Mouse (Mus musculus) hindbrain, embryonic 16.5 days (tissue): ENCODE measurements at regions not wholly inside any gene's neighbourhood (a gene's known extent, or its start where the extent isn't known, plus 50 kb on each side); places are given as distances from the start of the nearest gene placed in this dataset.

Experiments
- ATAC-seq: fragments of 200-750 bp; cut with Nextera tagmentation; 2 replicates; pipeline ENCODE4 v1.8.0; 2017; ENCODE audit warnings: moderate TSS enrichment, moderate library complexity
- H3K27ac ChIP-seq: fragments of 300-500 bp; sonication (generic); 2 replicates; pipeline ENCODE4 v1.5.1; 2014; ENCODE audit warnings: low read depth, mild to moderate bottlenecking, control low read depth, low read length, moderate library complexity
- H3K27me3 ChIP-seq: fragments of 300-500 bp; sonication (generic); replicated peaks from 2 replicates; pipeline ENCODE4 v1.6.1; 2014; ENCODE audit warnings: low read length; ENCODE audit not compliant: control insufficient read depth, insufficient read depth
- H3K36me3 ChIP-seq: fragments of 300-500 bp; sonication (generic); 2 replicates; pipeline ENCODE4 v1.6.1; 2014; ENCODE audit warnings: mild to moderate bottlenecking, low read length, moderate library complexity, mixed read lengths; ENCODE audit not compliant: control insufficient read depth, insufficient read depth
- H3K4me1 ChIP-seq: fragments of 300-500 bp; sonication (generic); 2 replicates; pipeline ENCODE4 v1.6.1; 2014; ENCODE audit warnings: low read depth, low read length; ENCODE audit not compliant: control insufficient read depth, insufficient read depth
- H3K4me2 ChIP-seq: fragments of 300-500 bp; sonication (generic); 2 replicates; pipeline ENCODE4 v1.6.1; 2014; ENCODE audit warnings: mild to moderate bottlenecking, low read length, control low read depth, moderate library complexity
- H3K4me3 ChIP-seq: fragments of 300-500 bp; sonication (generic); 2 replicates; pipeline ENCODE4 v1.5.1; 2014; ENCODE audit warnings: mild to moderate bottlenecking, low read length, control low read depth, moderate library complexity
- H3K9ac ChIP-seq: fragments of 300-500 bp; sonication (generic); 2 replicates; pipeline ENCODE4 v1.6.1; 2014; ENCODE audit warnings: low read depth, mild to moderate bottlenecking, control low read depth, low read length, moderate library complexity
- H3K9me3 ChIP-seq: fragments of 300-500 bp; sonication (generic); 2 replicates; pipeline ENCODE4 v1.6.1; 2014; ENCODE audit warnings: mild to moderate bottlenecking, low read length, moderate library complexity; ENCODE audit not compliant: control insufficient read depth
- WGBS: fragments of 180-500 bp; shearing (Covaris S2); extraction: QIAGEN DNeasy Blood & Tissue Kit; methylation state at CpG from one replicate; pipeline ENCODE4 v1.1.7; 2014; 5-methylcytosine and 5-hydroxymethylcytosine counted together

GRCm38 (mm10) chr14:89405011-89405712 lies 934.0 kb upstream of the Pcdh20 start:
- H3K27me3 ChIP-seq = no peaks in the 10 kb centered on the region
- no peak overlapping the region for H3K27ac ChIP-seq
- 49% methylated on average over 3 of the region's 3 CpGs for WGBS
- no peak for ATAC-seq
- H3K4me1 ChIP-seq = no peaks in the 10 kb centered on the region
- H3K4me2 ChIP-seq = no peak overlapping the region
- no peak overlapping the region for H3K9ac ChIP-seq
- no peak overlapping the region for H3K4me3 ChIP-seq
- H3K36me3 ChIP-seq = no peaks in the 10 kb centered on the region
- H3K9me3 ChIP-seq = no peaks in the 10 kb centered on the region

DNA sequence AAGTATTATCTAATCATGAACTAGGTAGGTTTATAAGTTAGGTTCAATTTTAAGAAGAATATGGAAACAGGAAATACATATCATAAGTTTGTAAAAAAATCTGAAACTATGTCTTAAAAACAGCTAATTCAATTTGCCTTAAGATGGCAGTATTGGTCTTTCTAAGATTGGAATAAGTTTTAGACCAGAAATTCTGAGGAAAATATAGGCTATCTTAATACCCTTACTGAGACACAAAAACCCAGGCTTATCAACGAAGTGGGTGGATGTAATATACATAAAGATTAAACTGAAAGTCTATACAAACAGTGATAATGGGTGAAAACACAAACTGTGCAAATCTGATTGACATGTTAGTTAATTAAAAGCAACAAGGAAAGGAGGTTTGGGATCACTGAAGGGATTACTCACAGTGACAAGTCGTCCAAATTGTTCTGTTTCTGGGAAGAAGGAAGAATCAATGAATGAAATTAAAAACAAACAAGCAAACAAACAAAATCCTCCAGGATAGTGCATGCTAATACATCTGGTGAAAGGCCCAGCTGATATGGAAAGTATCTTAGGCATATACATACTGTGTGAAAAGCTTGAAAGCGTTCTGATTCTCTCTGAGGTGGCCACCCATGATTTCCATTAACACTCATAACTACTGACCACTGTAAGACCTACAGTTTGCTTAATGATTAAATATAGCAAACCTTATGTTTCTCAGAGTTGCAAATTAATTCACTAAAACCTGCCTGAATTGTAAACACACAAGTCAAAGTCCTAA lies 931.6 kb upstream of the Pcdh20 start:
- 47% methylated on average over 3 of the region's 3 CpGs for WGBS
- Histone ChIP-seq H3K4me2 (no peak overlapping the region), H3K27me3 (no peaks in the 10 kb centered on the region), H3K36me3 (no peaks in the 10 kb centered on the region), H3K27ac (no peak overlapping the region), H3K9me3 (no peaks in the 10 kb centered on the region), H3K9ac (no peak overlapping the region), H3K4me1 (no peaks in the 10 kb centered on the region), H3K4me3 (no peak overlapping the region)
- 0 out of 2 replicates have a peak, but pooled peaks have one; percentile 61 for ATAC-seq

GRCm38 (mm10) chr14:89357050-89357749 lies 886.0 kb upstream of the Pcdh20 start:
- ATAC-seq = peak; percentile 56; the same call in 1 of the 2 replicates
- 36% methylated on average over 5 of the region's 5 CpGs for WGBS

GRCm38 (mm10) chr14:89347972-89348371 lies 876.8 kb upstream of the Pcdh20 start:
- Histone ChIP-seq H3K4me1 (no peaks in the 10 kb centered on the region), H3K27ac (no peak overlapping the region), H3K9ac (no peak overlapping the region), H3K4me3 (no peak overlapping the region), H3K9me3 (no peaks in the 10 kb centered on the region), H3K27me3 (no peaks in the 10 kb centered on the region), H3K4me2 (no peak overlapping the region), H3K36me3 (no peaks in the 10 kb centered on the region)
- 40% methylated on average over 4 of the region's 4 CpGs for WGBS
- ATAC-seq = 0 out of 2 replicates have a peak, but pooled peaks have one; percentile 65

More at GRCm38 (mm10) chr14:89357050-89357749, 886.0 kb upstream of the Pcdh20 start:
- Histone ChIP-seq H3K4me1 (no peaks in the 10 kb centered on the region), H3K27ac (0 out of 2 replicates have a peak overlapping the region, but pooled peaks have one; percentile 2), H3K4me3 (no peak overlapping the region), H3K27me3 (no peaks in the 10 kb centered on the region), H3K4me2 (no peak overlapping the region), H3K9ac (no peak overlapping the region), H3K36me3 (no peaks in the 10 kb centered on the region), H3K9me3 (no peaks in the 10 kb centered on the region)

DNA sequence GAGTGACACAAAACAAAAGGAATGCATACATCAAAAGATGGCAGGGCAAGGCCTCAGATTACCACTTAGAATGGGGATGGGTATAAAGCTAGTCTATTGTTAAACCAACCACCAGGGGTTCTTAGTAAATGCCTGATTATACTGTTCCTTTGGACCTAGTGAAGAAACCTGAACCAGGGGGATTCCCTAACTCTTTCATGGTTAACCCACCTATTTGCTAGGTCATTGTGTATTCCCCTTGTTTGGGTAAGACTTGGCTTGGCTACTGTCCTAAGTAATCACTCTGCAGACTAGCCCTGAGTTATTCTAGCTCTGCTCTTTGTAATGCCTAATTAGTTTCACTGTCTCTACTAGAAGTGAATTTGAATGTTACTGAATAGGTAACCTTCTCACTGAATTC lies 853.9 kb upstream of the Pcdh20 start:
- H3K27me3 ChIP-seq = no peaks in the 10 kb centered on the region
- ATAC-seq = no peak
- H3K9ac ChIP-seq = no peak overlapping the region
- no peaks in the 10 kb centered on the region for H3K9me3 ChIP-seq
- no peak overlapping the region for H3K27ac ChIP-seq
- no peak overlapping the region for H3K4me3 ChIP-seq
- no peaks in the 10 kb centered on the region for H3K36me3 ChIP-seq
- H3K4me1 ChIP-seq = no peaks in the 10 kb centered on the region
- H3K4me2 ChIP-seq = no peak overlapping the region

- Histone ChIP-seq H3K4me1 (no peaks in the 10 kb centered on the region), H3K4me2 (no peak overlapping the region), H3K27ac (no peak overlapping the region), H3K9me3 (no peaks in the 10 kb centered on the region), H3K4me3 (no peak overlapping the region), H3K36me3 (no peaks in the 10 kb centered on the region), H3K9ac (no peak overlapping the region), H3K27me3 (no peaks in the 10 kb centered on the region)
- no peak for ATAC-seq
- WGBS = 84% methylated on average over 1 of the region's 1 CpGs
These were observed 837.3 kb upstream of the Pcdh20 start for GRCm38 (mm10) chr14:89308506-89308905.
